Mouse (Mus musculus) heart, embryonic 12.5 days (tissue): Measurements from ENCODE around the gene Wdsub1. TPM values are rescaled to one million over a fixed set of nuclear protein-coding genes. Genes with fewer than 3 reads are reported as not detected.

Experiments
- ATAC-seq: fragments of 200-750 bp; cut with Nextera tagmentation; 2 replicates; pipeline ENCODE4 v1.8.0; 2017; ENCODE audit warnings: moderate TSS enrichment, moderate library complexity; ENCODE audit not compliant: insufficient number of reproducible peaks, low FRiP score
- H3K27ac ChIP-seq: fragments of 300-500 bp; sonication (generic); 2 replicates; pipeline ENCODE4 v1.5.1; 2016; ENCODE audit warnings: mild to moderate bottlenecking, moderate library complexity; ENCODE audit not compliant: poor library complexity, severe bottlenecking
- H3K27me3 ChIP-seq: fragments of 300-500 bp; sonication (generic); replicated peaks from 2 replicates; pipeline ENCODE4 v1.6.1; 2016; ENCODE audit warnings: mild to moderate bottlenecking, moderate library complexity
- H3K36me3 ChIP-seq: fragments of 300-500 bp; sonication (generic); 2 replicates; pipeline ENCODE4 v1.6.1; 2016; ENCODE audit warnings: mild to moderate bottlenecking, moderate library complexity
- H3K4me1 ChIP-seq: fragments of 300-500 bp; sonication (generic); replicated peaks from 2 replicates; pipeline ENCODE4 v1.6.1; 2016; ENCODE audit warnings: mild to moderate bottlenecking
- H3K4me2 ChIP-seq: fragments of 300-500 bp; sonication (generic); 2 replicates; pipeline ENCODE4 v1.6.1; 2016; ENCODE audit warnings: mild to moderate bottlenecking, moderate library complexity
- H3K4me3 ChIP-seq: fragments of 300-500 bp; sonication (generic); 2 replicates; pipeline ENCODE4 v1.5.1; 2016; ENCODE audit warnings: mild to moderate bottlenecking
- H3K9ac ChIP-seq: fragments of 300-500 bp; sonication (generic); 2 replicates; pipeline ENCODE4 v1.6.1; 2016; ENCODE audit warnings: mild to moderate bottlenecking, moderate library complexity
- H3K9me3 ChIP-seq: fragments of 300-500 bp; sonication (generic); replicated peaks from 2 replicates; pipeline ENCODE4 v1.6.1; 2016; ENCODE audit warnings: mild to moderate bottlenecking, moderate library complexity
- WGBS: fragments of 180-500 bp; shearing (Covaris S2); methylation state at CpG from one replicate; pipeline ENCODE4 v1.1.7; 2016; 5-methylcytosine and 5-hydroxymethylcytosine counted together
- polyA plus RNA-seq: library from polyadenylated mRNA; unstranded; fragments of >200 nt; fragmentation: Nextera tagmentation; extraction: Ambion mirVana; gene quantifications from 2 replicates; pipeline ENCODE4 v1.2.1, GENCODE M21; 2016

Wdsub1 gene
- polyA plus RNA-seq, 1 experiment from 2014 or later, result 47.8 TPM

- 82% methylated on average over 11 of the region's 11 CpGs for WGBS
- H3K36me3 ChIP-seq, result peaks cover 86% of the 10 kb centered on the region
- H3K4me2 ChIP-seq, result no peak overlapping the region
- 0 out of 2 replicates have a peak, but pooled peaks cover 4% of the 10 kb centered on the region for H3K9me3 ChIP-seq
- no peak overlapping the region for H3K9ac ChIP-seq
- no peak for ATAC-seq
- H3K27ac ChIP-seq, result no peak overlapping the region
- H3K4me3 ChIP-seq, result no peak overlapping the region
- H3K27me3 ChIP-seq, result no peaks in the 10 kb centered on the region
- peaks cover 21% of the 10 kb centered on the region for H3K4me1 ChIP-seq
Measured at GRCm38 (mm10) chr2:59841944-59842343, 40.4 kb downstream of the Wdsub1 start.

GRCm38 (mm10) chr2:59841189-59841939, 41.0 kb downstream of the Wdsub1 start:
- H3K9ac ChIP-seq, result no peak overlapping the region
- peak overlapping the region; percentile 51; the same call in 1 of the 2 replicates for H3K27ac ChIP-seq
- no peak overlapping the region for H3K4me2 ChIP-seq
- H3K36me3 ChIP-seq, result peaks cover 87% of the 10 kb centered on the region
- H3K27me3 ChIP-seq, result no peaks in the 10 kb centered on the region
- peak; percentile 64; the same call in 1 of the 2 replicates for ATAC-seq
- 60% methylated on average over 11 of the region's 12 CpGs for WGBS
- H3K4me3 ChIP-seq, result no peak overlapping the region
- 0 out of 2 replicates have a peak, but pooled peaks cover 4% of the 10 kb centered on the region for H3K9me3 ChIP-seq
- peaks cover 21% of the 10 kb centered on the region for H3K4me1 ChIP-seq

GRCm38 (mm10) chr2:59840191-59840590, 42.2 kb downstream of the Wdsub1 start:
- no peak overlapping the region for H3K4me2 ChIP-seq
- 82% methylated on average over 4 of the region's 4 CpGs for WGBS
- H3K9me3 ChIP-seq, result 0 out of 2 replicates have a peak, but pooled peaks cover 4% of the 10 kb centered on the region
- no peak overlapping the region for H3K27ac ChIP-seq
- no peak overlapping the region for H3K9ac ChIP-seq
- no peak for ATAC-seq
- no peak overlapping the region for H3K4me3 ChIP-seq
- no peaks in the 10 kb centered on the region for H3K27me3 ChIP-seq
- peaks cover 90% of the 10 kb centered on the region for H3K36me3 ChIP-seq
- peaks cover 21% of the 10 kb centered on the region for H3K4me1 ChIP-seq

- no peak overlapping the region for H3K9ac ChIP-seq
- H3K4me2 ChIP-seq, result no peak overlapping the region
- H3K36me3 ChIP-seq, result peaks cover 91% of the 10 kb centered on the region
- no peaks in the 10 kb centered on the region for H3K27me3 ChIP-seq
- no peak overlapping the region for H3K27ac ChIP-seq
- ATAC-seq, result no peak
- WGBS, result 81% methylated on average over 2 of the region's 2 CpGs
- 0 out of 2 replicates have a peak, but pooled peaks cover 4% of the 10 kb centered on the region for H3K9me3 ChIP-seq
- no peak overlapping the region for H3K4me3 ChIP-seq
- peaks cover 21% of the 10 kb centered on the region for H3K4me1 ChIP-seq
Measured at GRCm38 (mm10) chr2:59839755-59840154, 42.6 kb downstream of the Wdsub1 start.

- H3K27me3 ChIP-seq, result no peaks in the 10 kb centered on the region
- H3K27ac ChIP-seq, result no peak overlapping the region
- no peak overlapping the region for H3K4me2 ChIP-seq
- H3K36me3 ChIP-seq, result peaks cover 93% of the 10 kb centered on the region
- no peak for ATAC-seq
- WGBS, result 72% methylated on average over 8 of the region's 8 CpGs
- H3K4me1 ChIP-seq, result peaks cover 31% of the 10 kb centered on the region
- no peak overlapping the region for H3K9ac ChIP-seq
- 0 out of 2 replicates have a peak, but pooled peaks cover 4% of the 10 kb centered on the region for H3K9me3 ChIP-seq
- H3K4me3 ChIP-seq, result no peak overlapping the region
Measured at GRCm38 (mm10) chr2:59838825-59839224, 43.6 kb downstream of the Wdsub1 start.

- no peaks in the 10 kb centered on the region for H3K9me3 ChIP-seq
- H3K27ac ChIP-seq, result peak overlapping the region; percentile 95; the same call in 1 of the 2 replicates
- H3K36me3 ChIP-seq, result peaks cover 37% of the 10 kb centered on the region
- no peak for ATAC-seq
- H3K27me3 ChIP-seq, result no peaks in the 10 kb centered on the region
- no peak overlapping the region for H3K9ac ChIP-seq
- 77% methylated on average over 7 of the region's 7 CpGs for WGBS
- H3K4me3 ChIP-seq, result no peak overlapping the region
- no peak overlapping the region for H3K4me2 ChIP-seq
- peaks cover 75% of the 10 kb centered on the region for H3K4me1 ChIP-seq
Measured at GRCm38 (mm10) chr2:59831831-59832230, 50.6 kb downstream of the Wdsub1 start.

GRCm38 (mm10) chr2:59830940-59831339, 51.5 kb downstream of the Wdsub1 start:
- 66% methylated on average over 5 of the region's 5 CpGs for WGBS
- no peaks in the 10 kb centered on the region for H3K9me3 ChIP-seq
- no peak for ATAC-seq
- no peaks in the 10 kb centered on the region for H3K27me3 ChIP-seq
- H3K36me3 ChIP-seq, result peaks cover 28% of the 10 kb centered on the region
- peak overlapping the region; percentile 39; the same call in 1 of the 2 replicates for H3K9ac ChIP-seq
- H3K27ac ChIP-seq, result peak overlapping the region; percentile 95
- no peak overlapping the region for H3K4me2 ChIP-seq
- no peak overlapping the region for H3K4me3 ChIP-seq
- H3K4me1 ChIP-seq, result peaks cover 83% of the 10 kb centered on the region

GRCm38 (mm10) chr2:59830151-59830550, 52.2 kb downstream of the Wdsub1 start:
- Histone ChIP-seq H3K4me1 (peaks cover 89% of the 10 kb centered on the region), H3K27ac (peak overlapping the region; percentile 95), H3K4me3 (no peak overlapping the region), H3K36me3 (peaks cover 21% of the 10 kb centered on the region), H3K9ac (peak overlapping the region; percentile 39; the same call in 1 of the 2 replicates), H3K4me2 (peak overlapping the region; percentile 53; the same call in 1 of the 2 replicates), H3K27me3 (no peaks in the 10 kb centered on the region), H3K9me3 (no peaks in the 10 kb centered on the region)
- 21% methylated on average over 9 of the region's 9 CpGs for WGBS
- peak; percentile 26 for ATAC-seq

- peak overlapping the region; percentile 11; the same call in 1 of the 2 replicates for H3K9ac ChIP-seq
- H3K4me1 ChIP-seq, result peaks cover 92% of the 10 kb centered on the region
- H3K27ac ChIP-seq, result peak overlapping the region; percentile 95
- no peaks in the 10 kb centered on the region for H3K9me3 ChIP-seq
- peak overlapping the region; percentile 53 for H3K4me2 ChIP-seq
- no peak overlapping the region for H3K4me3 ChIP-seq
- no peak for ATAC-seq
- WGBS, result 59% methylated on average over 7 of the region's 7 CpGs
- H3K36me3 ChIP-seq, result peaks cover 16% of the 10 kb centered on the region
- H3K27me3 ChIP-seq, result no peaks in the 10 kb centered on the region
Measured at GRCm38 (mm10) chr2:59829718-59830117, 52.7 kb downstream of the Wdsub1 start.

- Histone ChIP-seq H3K27me3 (no peaks in the 10 kb centered on the region), H3K4me3 (no peak overlapping the region), H3K4me1 (peaks cover 92% of the 10 kb centered on the region), H3K9ac (peak overlapping the region; percentile 11; the same call in 1 of the 2 replicates), H3K36me3 (peaks cover 9% of the 10 kb centered on the region), H3K9me3 (no peaks in the 10 kb centered on the region), H3K27ac (peak overlapping the region; percentile 95), H3K4me2 (peak overlapping the region; percentile 53)
- ATAC-seq, result peak; percentile 84
- WGBS, result 14% methylated on average over 14 of the region's 14 CpGs
Measured at GRCm38 (mm10) chr2:59828777-59829508, 53.4 kb downstream of the Wdsub1 start.

GRCm38 (mm10) chr2:59828103-59828655, 54.2 kb downstream of the Wdsub1 start:
- no peak overlapping the region for H3K4me3 ChIP-seq
- ATAC-seq, result no peak
- no peaks in the 10 kb centered on the region for H3K9me3 ChIP-seq
- 51% methylated on average over 11 of the region's 11 CpGs for WGBS
- peak overlapping the region; percentile 95 for H3K27ac ChIP-seq
- no peak overlapping the region for H3K9ac ChIP-seq
- no peaks in the 10 kb centered on the region for H3K27me3 ChIP-seq
- H3K4me1 ChIP-seq, result peaks cover 92% of the 10 kb centered on the region
- H3K4me2 ChIP-seq, result no peak overlapping the region
- H3K36me3 ChIP-seq, result peaks cover 2% of the 10 kb centered on the region; the same call in 1 of the 2 replicates
